Mouse (Mus musculus): ENCODE results near the gene Ypel2. TPM values are rescaled to one million over a fixed set of nuclear protein-coding genes. Genes with fewer than 3 reads are reported as not detected.

Gene Ypel2
- total RNA-seq, 4 experiments from 2014 or later: 8.2 to 15.7 (median 11.9) TPM

DNA sequence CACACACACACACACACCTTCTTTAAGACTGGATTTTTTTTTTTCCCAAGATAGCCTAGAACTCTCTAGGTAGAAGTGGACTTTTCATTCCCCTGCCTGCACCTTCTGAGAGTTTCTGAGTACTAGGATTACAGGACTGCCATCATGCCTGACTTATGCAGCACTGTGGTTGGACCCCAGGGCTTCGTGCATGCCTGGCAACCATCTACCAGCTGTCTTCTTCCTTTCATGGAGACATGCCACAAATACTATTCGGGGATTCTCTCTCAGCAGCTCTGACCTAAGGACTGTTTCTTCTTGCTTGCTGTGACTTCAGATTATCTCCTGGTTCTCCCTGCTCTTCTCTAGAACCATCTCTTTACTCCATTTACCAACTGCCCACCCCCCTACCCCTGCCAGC is 88.2 kb downstream of the Ypel2 start:
- DNase-seq (ENCODE audit: low spot score): no peak

DNA sequence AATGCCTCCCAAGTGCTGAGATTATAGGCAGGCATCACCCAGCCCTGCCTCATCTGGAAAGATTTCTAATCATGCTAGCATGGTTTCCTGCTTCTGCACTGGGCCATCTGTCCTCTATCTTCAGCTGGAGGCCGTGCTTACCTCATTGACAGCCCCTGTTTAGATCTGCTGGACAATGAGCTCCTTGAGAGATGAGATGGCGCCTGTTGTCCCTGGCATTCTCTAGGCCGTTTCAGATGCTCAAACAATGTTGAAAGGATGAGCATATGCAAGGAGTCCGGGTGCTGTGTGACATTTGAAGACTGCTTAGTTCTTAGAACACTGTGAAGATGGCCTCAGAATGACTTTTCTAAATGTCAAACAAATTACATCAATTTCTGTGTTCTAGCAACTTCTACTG is 88.8 kb downstream of the Ypel2 start:
- no peak for DNase-seq (ENCODE audit: low spot score)

- no peak for DNase-seq (ENCODE audit: low spot score)
Measured at GRCm38 (mm10) chr11:86898367-86898766, 95.1 kb downstream of the Ypel2 start.

GRCm38 (mm10) chr11:86895567-86895966 is 97.9 kb downstream of the Ypel2 start:
- DNase-seq (ENCODE audit: low spot score): no peak

DNA sequence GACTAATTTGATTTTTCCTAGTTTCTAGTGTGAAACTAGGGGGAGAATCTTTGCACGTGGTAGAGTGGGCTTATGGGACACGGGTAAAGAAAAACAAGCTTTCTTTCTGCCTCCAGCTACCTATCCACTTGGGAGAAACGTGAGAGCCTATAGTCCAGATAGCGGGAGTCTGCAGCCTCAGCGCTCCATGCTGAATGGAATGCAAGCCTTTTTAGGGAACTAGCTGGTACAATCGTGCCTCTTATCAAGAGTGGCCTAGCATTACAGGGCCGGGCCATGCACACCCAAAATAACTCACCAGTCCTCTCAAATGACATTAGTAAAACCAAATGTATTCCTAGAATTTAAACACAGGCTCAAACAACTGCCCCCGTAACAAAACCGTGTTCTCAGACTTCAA is 98.4 kb downstream of the Ypel2 start:
- peak; percentile 26 for DNase-seq (ENCODE audit: low spot score)

DNA sequence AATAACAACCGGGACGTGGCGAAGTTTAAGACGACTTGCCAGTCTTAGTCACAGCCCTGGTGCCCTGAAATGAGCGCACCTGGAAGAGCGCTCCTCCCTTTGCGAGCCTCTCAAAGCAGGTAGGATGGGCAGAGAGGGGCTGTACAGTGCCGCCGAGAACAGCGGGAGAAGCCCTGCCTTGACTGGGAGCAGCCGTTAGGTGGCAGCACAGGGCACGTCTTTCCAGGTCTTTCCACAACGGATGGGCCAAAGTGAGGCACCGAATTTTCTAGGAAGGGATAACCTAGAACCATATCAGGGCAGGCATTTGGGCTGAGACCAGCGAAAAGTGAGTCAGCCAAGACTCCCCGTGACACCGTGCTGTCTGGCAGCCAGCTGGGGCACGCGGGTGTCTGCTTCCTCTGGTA is 99.3 kb downstream of the Ypel2 start:
- peak; percentile 87 for DNase-seq (ENCODE audit: low spot score)

DNA sequence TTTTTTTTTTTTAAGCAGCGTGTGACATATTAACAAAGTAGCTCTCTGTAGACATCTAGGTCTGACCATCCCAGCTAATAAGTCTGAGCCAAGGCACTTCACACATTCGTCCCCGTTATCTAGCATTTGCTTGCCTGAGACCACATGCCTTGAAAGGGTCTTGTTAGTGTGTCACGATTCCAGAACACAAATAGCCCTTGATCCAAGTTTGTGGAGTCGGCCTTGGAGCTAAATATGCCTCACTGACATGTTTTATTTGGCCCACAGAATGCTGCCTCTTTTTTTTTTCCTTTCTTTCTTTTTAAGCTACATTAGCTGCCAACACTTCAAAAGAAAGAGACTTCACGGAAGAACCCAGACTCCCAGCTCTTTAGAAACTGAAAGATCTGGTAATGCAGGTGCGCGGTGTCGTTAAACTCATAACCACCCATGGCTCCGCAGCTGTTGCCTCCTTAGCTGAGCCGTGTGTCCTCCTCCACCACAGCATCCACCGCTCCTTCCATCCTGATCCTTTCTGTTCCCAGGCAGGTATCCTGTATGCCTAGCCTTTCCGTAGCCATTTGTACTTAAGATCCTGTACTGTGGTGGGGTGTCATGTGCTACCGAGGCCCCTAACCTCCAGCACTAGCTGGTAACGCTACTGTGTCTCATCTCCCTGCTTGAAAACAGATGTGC is 100.4 kb downstream of the Ypel2 start:
- DNase-seq (ENCODE audit: low spot score): no peak

Other genes with a start within 250 kb of the Ypel2 start
- 100 to 1,000 TPM; 128 to 169 (median 144) TPM for gene Cltc, start 236.1 kb downstream of the Ypel2 start, total RNA-seq (2022)
- 10 to 100 TPM; 16.0 to 20.9 (median 17.3) TPM for gene Dhx40, start 186.0 kb downstream of the Ypel2 start, total RNA-seq (2022)
- 10 to 100 TPM in 2 of 4 experiments, 1 to 10 TPM in 2; 9.1 to 12.0 (median 10.5) TPM for gene Gdpd1, start 80.4 kb upstream of the Ypel2 start, total RNA-seq (2022)
- 10 to 100 TPM in 1 of 4 experiments, 1 to 10 TPM in 3; 8.9 to 10.3 (median 9.5) TPM for gene Smg8, start 93.1 kb upstream of the Ypel2 start, total RNA-seq (2022)
- under 1 TPM; 0.25 to 0.55 (median 0.37) TPM for gene Prr11, start 115.0 kb upstream of the Ypel2 start, total RNA-seq (2022)
- 10 to 100 TPM; 13.8 to 16.9 (median 15.0) TPM for gene Ska2, start 115.5 kb upstream of the Ypel2 start, total RNA-seq (2022)
- 1 to 10 TPM; 4.5 to 9.5 (median 6.9) TPM for gene Trim37, start 133.4 kb upstream of the Ypel2 start, total RNA-seq (2022)

All from heart, adult 8-10 months (tissue).